Mouse (Mus musculus): ENCODE measurements at regions not wholly inside any gene's neighbourhood (a gene's known extent, or its start where the extent isn't known, plus 50 kb on each side); places are given as distances from the start of the nearest gene placed in this dataset.

DNA sequence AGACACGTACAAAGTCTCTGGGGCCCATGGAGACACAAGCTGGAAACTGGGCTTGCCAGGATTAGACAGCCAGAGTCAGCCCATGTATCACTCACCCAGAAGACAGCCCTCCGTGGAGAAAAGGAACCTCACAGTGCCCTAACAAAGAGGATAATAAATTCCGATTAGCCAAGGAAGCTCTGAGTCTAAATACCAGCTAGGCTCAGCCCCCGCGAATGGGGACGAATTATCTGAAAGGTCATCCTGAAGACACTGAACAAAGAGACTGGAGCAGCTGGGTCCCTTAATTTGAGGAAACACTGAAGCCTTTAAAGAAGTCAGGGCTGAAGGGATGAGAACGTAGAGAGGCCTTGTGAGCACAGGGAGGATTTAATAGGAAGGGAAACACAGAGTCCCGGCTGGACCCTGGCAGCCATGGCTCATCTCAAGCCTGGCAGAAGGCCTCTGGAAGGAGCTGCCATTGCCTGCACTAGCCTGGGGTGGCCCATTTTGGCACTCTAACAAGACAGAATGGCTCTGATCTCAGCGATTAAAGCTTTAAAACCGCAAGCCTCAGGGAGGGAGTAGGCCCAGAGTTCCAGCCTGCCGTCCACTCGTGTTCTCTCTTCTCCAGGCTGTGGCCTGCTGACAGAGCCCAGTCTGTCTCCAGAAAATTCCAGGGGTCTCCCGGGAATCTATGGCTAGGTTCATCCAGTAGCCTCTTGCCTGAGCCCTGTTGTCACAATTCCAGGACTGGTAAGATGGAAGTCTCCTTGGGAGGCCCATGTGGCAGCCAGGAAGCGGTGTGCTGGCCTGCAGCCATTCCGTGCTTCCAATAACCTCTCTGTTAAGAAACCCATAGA, 343.0 kb upstream of the Zfp462 start:
- ATAC-seq (replicated peaks; ENCODE audit: poor library complexity), result no peak

- ATAC-seq (replicated peaks; ENCODE audit: poor library complexity), result no peak
Observed at GRCm38 (mm10) chr4:54602513-54603205, 342.2 kb upstream of the Zfp462 start.

DNA sequence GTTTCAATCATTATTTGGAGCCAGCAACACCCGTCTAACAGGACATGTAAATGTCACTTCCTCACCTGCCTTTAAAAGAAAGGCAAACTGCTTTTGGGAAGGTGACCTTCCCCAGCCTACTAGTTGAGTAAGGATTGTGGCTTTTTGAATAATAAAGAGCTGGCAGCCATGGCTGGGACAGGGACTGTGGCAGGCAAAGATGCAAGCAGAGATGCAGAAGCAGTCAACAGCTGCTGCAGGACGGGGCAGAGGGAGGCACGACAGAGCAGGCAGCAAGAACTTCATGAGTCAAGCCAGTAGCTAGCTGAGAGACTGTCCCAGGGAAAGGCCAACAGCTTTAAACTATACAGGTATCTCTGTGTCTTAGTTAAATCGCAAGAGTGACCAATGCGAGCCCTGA, 334.7 kb upstream of the Zfp462 start:
- ATAC-seq (replicated peaks; ENCODE audit: poor library complexity), result no peak

GRCm38 (mm10) chr4:54611990-54612980, 332.6 kb upstream of the Zfp462 start:
- no peak for ATAC-seq (replicated peaks; ENCODE audit: poor library complexity)

DNA sequence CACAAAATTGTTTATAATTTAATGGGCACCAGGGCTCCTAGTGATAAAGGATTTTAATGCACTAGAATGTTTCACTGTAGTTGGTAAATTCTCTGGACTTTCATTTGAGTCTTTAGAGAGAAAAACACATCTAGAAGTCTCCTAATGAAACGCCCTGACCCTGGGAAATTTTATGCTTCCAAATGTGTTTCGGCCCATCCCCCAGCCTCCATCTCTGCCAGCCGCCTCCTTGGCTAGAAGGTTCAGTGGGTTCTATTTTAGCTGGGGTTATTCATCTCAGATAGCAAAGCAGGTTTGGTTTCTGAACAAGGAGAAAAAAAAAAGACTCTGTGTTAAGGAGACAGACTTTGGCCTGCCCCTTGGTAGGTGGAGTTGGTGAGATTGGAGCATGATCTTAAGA, 331.8 kb upstream of the Zfp462 start:
- ATAC-seq (replicated peaks; ENCODE audit: poor library complexity), result no peak

- ATAC-seq (replicated peaks; ENCODE audit: poor library complexity), result no peak
Observed at GRCm38 (mm10) chr4:54613611-54614010, 331.2 kb upstream of the Zfp462 start.

GRCm38 (mm10) chr4:54615886-54616285, 329.0 kb upstream of the Zfp462 start:
- no peak for ATAC-seq (replicated peaks; ENCODE audit: poor library complexity)

GRCm38 (mm10) chr4:54624024-54624873, 320.6 kb upstream of the Zfp462 start:
- no peak for ATAC-seq (replicated peaks; ENCODE audit: poor library complexity)

GRCm38 (mm10) chr4:54636986-54637641, 307.7 kb upstream of the Zfp462 start:
- no peak for ATAC-seq (replicated peaks; ENCODE audit: poor library complexity)

DNA sequence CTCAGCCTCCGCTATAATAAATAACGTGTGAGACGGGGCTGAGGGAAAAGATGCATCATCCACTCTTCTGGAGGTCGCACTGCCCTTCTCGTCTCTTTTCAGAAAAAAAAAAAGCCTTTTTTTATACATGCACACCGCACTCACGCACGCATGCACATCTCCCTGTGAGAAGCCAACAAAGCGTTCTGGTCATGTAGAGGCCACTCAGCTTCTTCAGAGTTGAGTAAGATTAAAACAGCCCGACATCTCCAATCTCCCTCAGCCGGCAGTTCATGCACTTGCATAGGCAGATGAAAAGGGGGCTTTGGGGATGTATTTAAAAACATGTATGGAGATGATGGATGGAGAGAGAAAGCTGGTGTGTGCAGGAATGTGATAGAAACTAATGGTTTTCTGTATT, 298.8 kb upstream of the Zfp462 start:
- no peak for ATAC-seq (replicated peaks; ENCODE audit: poor library complexity)

GRCm38 (mm10) chr4:54646459-54646858, 298.4 kb upstream of the Zfp462 start:
- no peak for ATAC-seq (replicated peaks; ENCODE audit: poor library complexity)

DNA sequence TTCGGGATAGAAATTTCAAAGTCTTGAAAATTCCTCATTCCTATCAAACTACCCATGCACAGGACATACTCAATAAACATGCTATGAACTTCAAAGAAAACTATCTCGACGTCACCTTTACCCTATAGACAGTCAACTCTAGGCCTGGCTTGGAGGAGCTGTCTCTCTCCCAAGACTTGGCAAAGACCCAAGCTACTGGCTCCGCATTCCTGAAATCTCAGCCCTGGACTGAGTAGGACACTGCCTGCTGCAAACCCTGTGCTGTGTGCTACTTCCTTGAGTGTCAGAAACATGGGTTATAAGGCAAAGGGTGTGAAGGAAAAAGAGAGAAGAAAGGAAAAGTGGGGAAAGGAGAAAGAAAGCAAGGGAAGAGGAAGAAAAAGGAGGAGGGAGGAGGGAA, 296.6 kb upstream of the Zfp462 start:
- ATAC-seq (replicated peaks; ENCODE audit: poor library complexity), result no peak

- no peak for ATAC-seq (replicated peaks; ENCODE audit: poor library complexity)
Observed at GRCm38 (mm10) chr4:54651646-54652110, 293.2 kb upstream of the Zfp462 start.

GRCm38 (mm10) chr4:54652111-54653021, 292.5 kb upstream of the Zfp462 start:
- ATAC-seq (replicated peaks; ENCODE audit: poor library complexity), result no peak

GRCm38 (mm10) chr4:54653097-54653776, 291.6 kb upstream of the Zfp462 start:
- ATAC-seq (replicated peaks; ENCODE audit: poor library complexity), result no peak

Measured in megakaryocyte progenitor cell, adult 5-6 weeks (primary cell).